Mouse (Mus musculus) hindbrain, embryonic 11.5 days (tissue): Measurements from ENCODE around the gene Mmrn1. TPM values are rescaled to one million over a fixed set of nuclear protein-coding genes. Genes with fewer than 3 reads are reported as not detected.

Experiments used
- ATAC-seq: fragments of 200-750 bp; cut with Nextera tagmentation; 2 replicates; pipeline ENCODE4 v1.8.0; 2017; ENCODE audit warnings: mild to moderate bottlenecking, moderate TSS enrichment, moderate library complexity; ENCODE audit not compliant: low FRiP score
- DNase-seq: peaks from one replicate; pipeline ENCODE4 v3.0.0-alpha.2; 2015; ENCODE audit warnings: low spot score
- H3K27ac ChIP-seq: fragments of 300-500 bp; sonication (generic); 2 replicates; pipeline ENCODE4 v1.5.1; 2014; ENCODE audit warnings: mild to moderate bottlenecking, low read depth, low read length
- H3K27me3 ChIP-seq: fragments of 300-500 bp; sonication (generic); 2 replicates; pipeline ENCODE4 v1.6.1; 2014; ENCODE audit warnings: mild to moderate bottlenecking, low read length, moderate library complexity, mixed read lengths; ENCODE audit not compliant: control insufficient read depth, insufficient read depth
- H3K36me3 ChIP-seq: fragments of 300-500 bp; sonication (generic); 2 replicates; pipeline ENCODE4 v1.6.1; 2014; ENCODE audit warnings: mild to moderate bottlenecking, low read length, moderate library complexity, mixed read lengths; ENCODE audit not compliant: control insufficient read depth, insufficient read depth
- H3K4me1 ChIP-seq: fragments of 300-500 bp; sonication (generic); replicated peaks from 2 replicates; pipeline ENCODE4 v1.6.1; 2014; ENCODE audit warnings: low read length, mixed read lengths; ENCODE audit not compliant: control insufficient read depth, insufficient read depth
- H3K4me2 ChIP-seq: fragments of 300-500 bp; sonication (generic); replicated peaks from 2 replicates; pipeline ENCODE4 v1.6.1; 2014; ENCODE audit warnings: mild to moderate bottlenecking, low read depth, low read length
- H3K4me3 ChIP-seq: fragments of 300-500 bp; sonication (generic); 2 replicates; pipeline ENCODE4 v1.5.1; 2014; ENCODE audit warnings: low read depth, low read length
- H3K9ac ChIP-seq: fragments of 300-500 bp; sonication (generic); 2 replicates; pipeline ENCODE4 v1.6.1; 2014; ENCODE audit warnings: low read depth, low read length
- H3K9me3 ChIP-seq: fragments of 300-500 bp; sonication (generic); 2 replicates; pipeline ENCODE4 v1.6.1; 2016; ENCODE audit warnings: low read length; ENCODE audit not compliant: control insufficient read depth
- WGBS: fragments of 180-500 bp; shearing (Covaris S2); extraction: QIAGEN DNeasy Blood & Tissue Kit; methylation state at CpG from one replicate; pipeline ENCODE4 v1.1.7; 2014; 5-methylcytosine and 5-hydroxymethylcytosine counted together
- polyA plus RNA-seq: library from polyadenylated mRNA; unstranded; fragments of >200 nt; fragmentation: Nextera tagmentation; extraction: Ambion mirVana; gene quantifications from 2 replicates; pipeline ENCODE4 v1.2.1, GENCODE M21; 2014

Mmrn1 gene
- polyA plus RNA-seq, 1 experiment from 2014 or later, result 6.2 TPM

DNA sequence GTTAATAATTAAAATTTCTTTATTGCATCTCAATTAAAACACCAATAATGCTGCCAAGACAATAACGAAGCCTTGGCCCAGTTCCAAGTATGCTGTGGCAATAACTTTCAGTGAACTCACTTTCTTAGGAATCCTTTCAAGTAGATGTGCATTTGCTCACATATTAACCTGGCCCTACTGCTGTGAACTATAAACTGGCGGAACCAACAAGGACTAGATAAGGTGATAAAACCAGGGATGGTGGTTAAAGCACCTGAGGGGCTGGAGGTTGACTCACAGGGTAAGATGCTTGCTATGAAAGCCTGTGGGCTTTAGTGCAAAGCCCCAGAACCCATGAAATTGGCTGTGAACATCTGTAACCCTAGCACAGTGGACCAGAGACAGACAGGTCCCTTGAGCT, 54.3 kb downstream of the Mmrn1 start:
- ATAC-seq, result no peak
- no peaks in the 10 kb centered on the region for H3K36me3 ChIP-seq
- H3K9me3 ChIP-seq, result no peaks in the 10 kb centered on the region
- WGBS, result 87% methylated on average over 2 of the region's 2 CpGs
- no peaks in the 10 kb centered on the region for H3K27me3 ChIP-seq
- no peak overlapping the region for H3K27ac ChIP-seq
- H3K4me3 ChIP-seq, result no peak overlapping the region
- no peak overlapping the region for H3K9ac ChIP-seq
- H3K4me1 ChIP-seq, result no peaks in the 10 kb centered on the region
- DNase-seq, result no peak
- no peak overlapping the region for H3K4me2 ChIP-seq

DNA sequence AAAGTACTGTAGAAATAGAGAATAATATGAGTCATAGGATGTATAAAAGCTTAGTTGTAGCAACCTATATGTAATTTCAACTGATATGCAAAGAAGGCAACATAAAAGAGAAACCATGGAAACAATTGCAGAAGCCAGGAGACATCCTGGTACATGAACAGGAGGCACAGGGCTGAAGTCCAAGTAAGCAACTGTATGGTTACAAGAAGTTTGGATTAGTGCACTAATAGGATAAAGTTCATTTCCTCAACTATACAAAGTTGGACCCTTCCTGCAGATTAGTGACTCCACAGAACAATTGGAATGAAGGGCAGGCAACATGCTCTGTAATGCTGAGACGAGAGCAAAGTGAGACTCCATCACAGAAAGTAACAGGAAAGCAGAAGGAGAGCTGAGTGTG, 59.6 kb downstream of the Mmrn1 start:
- H3K27ac ChIP-seq, result no peak overlapping the region
- H3K4me2 ChIP-seq, result no peak overlapping the region
- no peaks in the 10 kb centered on the region for H3K4me1 ChIP-seq
- ATAC-seq, result no peak
- no peaks in the 10 kb centered on the region for H3K27me3 ChIP-seq
- H3K9ac ChIP-seq, result no peak overlapping the region
- no peaks in the 10 kb centered on the region for H3K9me3 ChIP-seq
- no peak overlapping the region for H3K4me3 ChIP-seq
- no peaks in the 10 kb centered on the region for H3K36me3 ChIP-seq
- WGBS, result 83% methylated on average over 1 of the region's 1 CpGs
- DNase-seq, result no peak

DNA sequence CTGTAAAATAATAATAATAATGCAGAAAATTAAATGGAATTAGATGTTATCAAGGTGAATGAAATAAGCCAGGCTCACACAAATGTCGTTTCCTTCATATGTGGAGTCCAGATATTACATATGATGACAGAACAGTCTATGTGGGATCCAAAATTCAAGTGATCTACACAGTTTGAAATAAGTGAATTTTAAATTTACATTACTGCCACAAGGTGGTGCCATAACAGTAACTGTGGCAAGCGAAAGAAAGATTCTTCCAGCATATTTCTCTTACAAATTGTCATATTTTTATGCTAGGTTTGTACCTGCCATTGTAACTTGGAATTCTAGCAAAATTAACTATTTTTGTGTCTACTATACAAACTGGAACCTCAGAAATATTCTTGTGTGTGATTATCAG, 61.1 kb downstream of the Mmrn1 start:
- Histone ChIP-seq H3K36me3 (no peaks in the 10 kb centered on the region), H3K27me3 (no peaks in the 10 kb centered on the region), H3K27ac (no peak overlapping the region), H3K4me3 (no peak overlapping the region), H3K9me3 (no peaks in the 10 kb centered on the region), H3K4me1 (no peaks in the 10 kb centered on the region), H3K4me2 (no peak overlapping the region), H3K9ac (no peak overlapping the region)
- no peak for ATAC-seq
- peak; percentile 23 for DNase-seq
- 50% methylated on average over 2 of the region's 2 CpGs for WGBS

DNA sequence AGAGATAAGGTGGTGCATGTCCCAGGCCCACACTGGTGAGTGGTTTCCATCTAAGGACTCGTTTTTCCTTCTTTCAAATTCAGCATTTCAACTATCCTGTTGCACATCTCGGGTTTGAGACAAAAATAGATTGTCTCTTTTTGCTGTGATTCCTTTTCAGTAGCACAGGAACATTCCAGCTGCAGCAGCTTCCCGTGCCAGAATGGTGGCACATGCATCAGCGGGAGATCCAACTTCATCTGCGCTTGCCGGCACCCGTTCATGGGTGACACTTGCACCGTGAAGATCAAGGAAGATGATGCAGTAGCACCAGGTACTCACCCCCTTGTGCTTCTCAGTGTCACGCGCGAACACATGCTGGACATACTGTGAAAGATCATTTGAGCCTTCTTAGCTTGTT, 62.1 kb downstream of the Mmrn1 start:
- no peaks in the 10 kb centered on the region for H3K9me3 ChIP-seq
- H3K4me1 ChIP-seq, result no peaks in the 10 kb centered on the region
- no peak overlapping the region for H3K9ac ChIP-seq
- no peak for ATAC-seq
- WGBS, result 89% methylated on average over 11 of the region's 11 CpGs
- H3K27ac ChIP-seq, result no peak overlapping the region
- H3K36me3 ChIP-seq, result no peaks in the 10 kb centered on the region
- H3K4me3 ChIP-seq, result no peak overlapping the region
- no peak for DNase-seq
- no peaks in the 10 kb centered on the region for H3K27me3 ChIP-seq
- H3K4me2 ChIP-seq, result no peak overlapping the region

DNA sequence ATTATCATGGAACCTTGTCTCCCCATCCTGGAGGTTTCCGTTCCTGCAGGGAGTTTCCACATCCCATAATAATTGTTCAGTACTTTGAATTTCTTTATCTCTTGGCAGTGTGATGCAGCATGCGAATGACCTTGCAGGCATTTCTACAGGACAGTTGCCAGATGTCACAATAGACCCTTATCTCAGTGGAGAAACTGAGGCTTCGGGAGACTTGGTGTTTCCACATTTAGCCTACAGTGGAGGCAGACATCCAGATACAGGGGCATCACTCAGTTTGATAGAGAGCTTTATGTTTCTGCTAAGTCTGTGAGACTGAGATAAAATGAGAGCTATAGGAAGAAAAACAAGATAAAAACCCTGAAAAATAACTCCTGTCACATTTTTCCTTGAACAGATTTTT, 63.0 kb downstream of the Mmrn1 start:
- 86% methylated on average over 3 of the region's 3 CpGs for WGBS
- Histone ChIP-seq H3K27ac (no peak overlapping the region), H3K9ac (no peak overlapping the region), H3K4me1 (no peaks in the 10 kb centered on the region), H3K36me3 (no peaks in the 10 kb centered on the region), H3K27me3 (no peaks in the 10 kb centered on the region), H3K4me3 (no peak overlapping the region), H3K9me3 (no peaks in the 10 kb centered on the region), H3K4me2 (no peak overlapping the region)
- DNase-seq (no peak), ATAC-seq (no peak)

DNA sequence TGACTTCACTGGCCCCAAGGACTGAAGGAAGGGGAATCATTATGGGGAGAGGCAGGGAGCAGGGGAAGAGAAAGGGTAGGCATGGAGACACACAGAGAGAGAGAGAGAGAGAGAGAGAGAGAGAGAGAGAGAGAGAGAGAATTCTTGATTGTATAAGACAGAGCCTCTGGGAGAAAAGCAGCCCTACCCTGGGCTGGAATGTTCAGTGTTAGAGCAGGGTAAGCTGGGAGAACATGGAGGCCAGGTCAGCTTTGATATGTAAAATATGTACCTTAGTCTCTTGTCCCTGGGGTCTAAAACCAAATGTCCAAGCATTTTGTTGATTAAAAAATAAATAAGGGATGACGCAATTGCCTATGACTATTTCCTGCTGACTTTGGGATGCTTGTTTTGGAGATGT, 67.6 kb downstream of the Mmrn1 start:
- H3K27me3 ChIP-seq, result no peaks in the 10 kb centered on the region
- no peak overlapping the region for H3K9ac ChIP-seq
- H3K4me1 ChIP-seq, result 0 out of 2 replicates have a peak, but pooled peaks cover 3% of the 10 kb centered on the region
- no peak overlapping the region for H3K4me3 ChIP-seq
- no peak overlapping the region for H3K4me2 ChIP-seq
- H3K36me3 ChIP-seq, result no peaks in the 10 kb centered on the region
- ATAC-seq (no peak), DNase-seq (no peak)
- no peak overlapping the region for H3K27ac ChIP-seq
- no peaks in the 10 kb centered on the region for H3K9me3 ChIP-seq
- 93% methylated on average over 1 of the region's 1 CpGs for WGBS

DNA sequence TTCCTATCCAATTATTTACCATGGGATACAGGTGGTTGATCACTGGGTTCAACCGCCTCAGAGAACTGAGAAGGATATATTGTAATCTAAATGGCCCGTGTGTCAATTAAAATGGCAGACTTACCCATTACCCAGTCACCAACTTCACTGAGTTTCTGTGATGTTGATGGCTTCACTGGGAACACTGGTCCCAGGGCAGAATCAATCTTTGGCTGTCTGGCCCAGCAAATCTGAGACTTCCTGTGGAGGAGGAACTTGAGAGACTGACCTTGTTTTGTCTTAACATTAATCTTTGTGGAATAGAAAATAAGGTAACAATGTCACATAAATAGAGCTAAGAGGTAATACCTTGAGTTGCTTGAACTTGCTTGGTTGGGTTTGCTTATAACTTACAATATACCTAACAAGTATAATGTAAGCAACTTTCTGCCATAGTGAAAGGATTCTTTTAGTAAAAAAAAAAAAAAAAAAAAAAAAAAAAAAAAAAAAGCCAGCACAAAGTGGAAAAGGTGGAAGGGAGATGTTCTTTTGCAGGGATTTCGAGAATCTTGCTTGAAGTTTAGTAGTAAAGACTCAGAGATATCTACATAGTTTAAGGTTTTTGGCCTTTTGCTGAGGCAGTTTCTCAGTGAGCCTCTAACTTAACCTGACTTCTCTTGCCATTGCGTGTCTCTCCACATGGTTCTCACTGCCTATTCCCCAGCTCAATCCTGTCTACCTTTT, 68.8 kb downstream of the Mmrn1 start:
- no peak for ATAC-seq
- Histone ChIP-seq H3K36me3 (no peaks in the 10 kb centered on the region), H3K27ac (no peak overlapping the region), H3K9ac (no peak overlapping the region), H3K4me3 (no peak overlapping the region), H3K27me3 (no peaks in the 10 kb centered on the region), H3K4me1 (0 out of 2 replicates have a peak, but pooled peaks cover 3% of the 10 kb centered on the region), H3K4me2 (no peak overlapping the region), H3K9me3 (no peaks in the 10 kb centered on the region)
- no peak for DNase-seq
- WGBS, result 70% methylated on average over 4 of the region's 4 CpGs

DNA sequence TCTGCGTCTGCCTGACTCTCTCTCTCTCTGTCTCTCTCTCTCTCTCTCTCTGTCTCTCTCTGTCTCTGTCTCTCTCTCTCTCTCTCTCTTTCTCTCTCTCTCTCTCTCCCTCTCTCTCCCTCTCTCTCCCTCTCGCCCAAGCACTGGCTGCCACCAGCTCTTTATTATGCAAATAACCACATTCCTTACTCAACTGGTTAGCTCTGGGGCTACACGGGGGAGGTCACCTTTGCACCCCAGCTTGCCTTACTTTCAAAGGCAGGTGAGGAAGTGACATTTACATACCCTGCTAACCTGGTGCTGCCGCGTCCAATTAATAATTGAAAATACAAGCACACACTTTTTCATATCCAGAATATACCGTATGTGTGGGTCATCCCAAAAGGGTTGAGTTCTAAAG, 69.3 kb downstream of the Mmrn1 start:
- Histone ChIP-seq H3K27me3 (no peaks in the 10 kb centered on the region), H3K27ac (no peak overlapping the region), H3K4me2 (no peak overlapping the region), H3K4me3 (no peak overlapping the region), H3K36me3 (no peaks in the 10 kb centered on the region), H3K4me1 (0 out of 2 replicates have a peak, but pooled peaks cover 3% of the 10 kb centered on the region), H3K9ac (no peak overlapping the region), H3K9me3 (no peaks in the 10 kb centered on the region)
- DNase-seq (peak; percentile 6), ATAC-seq (peak; percentile 68)
- 9% methylated on average over 6 of the region's 6 CpGs for whole genome bisulfite sequencing

DNA sequence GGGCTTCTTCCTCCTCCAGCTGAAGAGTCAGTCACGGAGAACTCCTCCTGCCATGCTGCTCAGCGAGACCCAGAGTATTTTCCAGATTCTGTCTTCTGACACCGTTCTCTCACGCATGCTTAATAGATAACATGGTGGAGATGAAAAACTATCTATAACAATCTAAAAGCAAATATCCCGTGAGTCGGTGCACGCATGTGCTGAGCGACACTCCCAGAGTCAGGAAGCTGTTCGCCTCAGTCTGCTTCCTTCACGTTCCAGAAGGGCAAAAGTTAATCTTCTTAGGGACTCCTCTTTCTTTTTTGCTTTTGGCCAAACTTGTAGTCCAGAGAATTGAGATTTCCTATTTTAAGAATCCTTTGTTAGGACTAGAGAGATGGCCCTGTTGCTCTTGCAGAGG, 69.7 kb downstream of the Mmrn1 start:
- H3K9ac ChIP-seq, result no peak overlapping the region
- 0 out of 2 replicates have a peak, but pooled peaks cover 3% of the 10 kb centered on the region for H3K4me1 ChIP-seq
- 46% methylated on average over 10 of the region's 10 CpGs for WGBS
- no peaks in the 10 kb centered on the region for H3K27me3 ChIP-seq
- no peaks in the 10 kb centered on the region for H3K9me3 ChIP-seq
- ATAC-seq (peak; percentile 30; the same call in 1 of the 2 replicates), DNase-seq (no peak)
- no peak overlapping the region for H3K4me2 ChIP-seq
- H3K4me3 ChIP-seq, result no peak overlapping the region
- no peak overlapping the region for H3K27ac ChIP-seq
- no peaks in the 10 kb centered on the region for H3K36me3 ChIP-seq
